ENCODE assay signal across 10 mouse cellular contexts in the genomic region with DNA sequence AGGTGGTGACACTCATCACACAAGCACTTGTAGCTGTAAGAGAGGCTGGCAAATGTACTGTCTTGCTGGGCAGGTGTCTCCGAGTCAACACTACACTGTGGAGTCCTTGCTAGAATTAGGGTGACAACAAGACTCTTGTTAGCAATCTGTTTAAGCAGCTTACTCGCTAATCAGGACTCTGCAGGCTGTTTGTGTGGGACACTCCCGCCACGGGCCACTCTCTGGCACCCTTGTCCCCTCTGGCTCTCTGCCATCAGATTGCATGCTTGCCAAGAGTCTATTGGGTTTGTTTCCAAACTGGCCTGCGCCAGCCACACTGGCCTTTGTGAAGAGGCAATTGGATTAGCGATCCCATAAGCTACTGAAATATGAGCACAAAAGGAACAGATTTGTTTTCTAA. TPM values are rescaled to one million over a fixed set of nuclear protein-coding genes. Genes with fewer than 3 reads are reported as not detected.
DNase-seq lines count a peak whose midpoint lies in the region; ATAC-seq lines count a peak whose summit lies in the region.
"Had no signal": no experiment of that assay in that cellular context is flagged by ENCODE, and none has a peak within 500 bp of the region (broad histone marks: within the 10 kb centered on the region; RNA-seq: fewer than 3 reads in every experiment).

No protein-coding gene starts in this region.

- no peak overlapping the region for H3K27ac ChIP-seq in forebrain, embryonic 14.5 days (ENCODE audit: low read depth, low read length)
- no peak overlapping the region for H3K27ac ChIP-seq in forebrain, embryonic 11.5 days (ENCODE audit: low read depth, low read length)
- H3K27ac ChIP-seq: heart, embryonic 13.5 days had no signal

- no peak overlapping the region for H3K4me3 ChIP-seq in forebrain, embryonic 14.5 days (ENCODE audit: low read depth, low read length)
- H3K4me3 ChIP-seq in forebrain, embryonic 11.5 days (ENCODE audit: low read depth, low read length): no peak overlapping the region
- H3K4me3 ChIP-seq: heart, embryonic 13.5 days had no signal

- 13% methylated on average over 6 of the region's 6 CpGs for WGBS in forebrain, embryonic 14.5 days
- WGBS in forebrain, embryonic 11.5 days: 52% methylated on average over 6 of the region's 6 CpGs

- no peaks in the 10 kb centered on the region for H3K27me3 ChIP-seq in forebrain, embryonic 14.5 days (replicated peaks; ENCODE audit: control insufficient read depth, insufficient read depth, low read length)
- H3K27me3 ChIP-seq in forebrain, embryonic 11.5 days (ENCODE audit: control insufficient read depth, insufficient read depth, low read length): no peaks in the 10 kb centered on the region

- ATAC-seq in forebrain, embryonic 14.5 days: peak; percentile 69; the same call in 1 of the 2 replicates
- ATAC-seq in forebrain, embryonic 11.5 days (replicated peaks; ENCODE audit: low FRiP score): no peak
- no peak for ATAC-seq in erythroblast, adult 5-6 weeks (replicated peaks; ENCODE audit: low FRiP score, poor library complexity, severe bottlenecking)

- DNase-seq in forebrain, embryonic 14.5 days (ENCODE audit: low spot score): peak; percentile 81
- DNase-seq in forebrain, embryonic 11.5 days (ENCODE audit: low spot score): no peak
- DNase-seq in retina, adult 2 months (ENCODE audit: low read depth, low spot score): peak; percentile 66
- no peak for DNase-seq in retina, embryonic 14.5 days (ENCODE audit: low spot score)
- peak; percentile 89 for DNase-seq in heart, postnatal 4 days
- DNase-seq in ovary, postnatal 36 days (ENCODE audit: low spot score): peak; percentile 60
- no peak for DNase-seq in gastrocnemius, adult 18-20 months (ENCODE audit: low spot score)

- H3K36me3 ChIP-seq in forebrain, embryonic 14.5 days (ENCODE audit: control insufficient read depth, insufficient read depth, low read length): no peaks in the 10 kb centered on the region
- H3K36me3 ChIP-seq in forebrain, embryonic 11.5 days (ENCODE audit: control insufficient read depth, insufficient read depth, low read length): no peaks in the 10 kb centered on the region
- H3K36me3 ChIP-seq: heart, embryonic 13.5 days had no signal

- H3K4me1 ChIP-seq in forebrain, embryonic 14.5 days (ENCODE audit: control insufficient read depth, insufficient read depth, low read length): no peaks in the 10 kb centered on the region; the same call in 1 of the 2 replicates
- no peaks in the 10 kb centered on the region for H3K4me1 ChIP-seq in forebrain, embryonic 11.5 days (replicated peaks; ENCODE audit: control insufficient read depth, insufficient read depth, low read length)

- no peak overlapping the region for H3K9ac ChIP-seq in forebrain, embryonic 14.5 days (ENCODE audit: low read length)
- no peak overlapping the region for H3K9ac ChIP-seq in forebrain, embryonic 11.5 days (ENCODE audit: low read length)
- H3K9ac ChIP-seq: heart, embryonic 13.5 days had no signal

- H3K4me2 ChIP-seq in forebrain, embryonic 14.5 days (ENCODE audit: low read length): no peak overlapping the region
- no peak overlapping the region for H3K4me2 ChIP-seq in forebrain, embryonic 11.5 days (ENCODE audit: low read depth, low read length, severe bottlenecking)
- H3K4me2 ChIP-seq: heart, embryonic 13.5 days had no signal

- no peaks in the 10 kb centered on the region for H3K9me3 ChIP-seq in forebrain, embryonic 14.5 days (replicated peaks; ENCODE audit: control insufficient read depth, low read length)
- no peaks in the 10 kb centered on the region for H3K9me3 ChIP-seq in forebrain, embryonic 11.5 days (ENCODE audit: control insufficient read depth, low read length)
- H3K9me3 ChIP-seq: heart, embryonic 13.5 days had no signal

RNA-seq across cellular contexts. Expression of gene Kcnk15, which starts 13.9 kb away (rescaled TPM):
- polyA plus RNA-seq in forebrain, embryonic 14.5 days (2014; fragmentation: Nextera tagmentation; extraction: Ambion mirVana): not detected in 2 replicates
- polyA plus RNA-seq in forebrain, embryonic 11.5 days (2014; fragmentation: Nextera tagmentation; extraction: Ambion mirVana): not detected in 2 replicates
- total RNA-seq in heart, postnatal 4 days (2021): not detected
- not detected for total RNA-seq in gastrocnemius, adult 18-20 months (2021)
- total RNA-seq in erythroblast, adult 5-6 weeks (2015; ENCODE audit: low replicate concordance): not detected in 2 replicates
- total RNA-seq in erythroblast, adult 5-6 weeks (2017; ENCODE audit: low replicate concordance): not detected in 2 replicates
- total RNA-seq: adrenal gland, postnatal 4 days had no signal
- polyA plus RNA-seq: heart, embryonic 13.5 days had no signal

RNA-seq across cellular contexts. Expression of gene Ccn5, which starts 18.9 kb away (rescaled TPM):
- 0.13 TPM in 1 of 2 replicates, not detected in the other for polyA plus RNA-seq in forebrain, embryonic 14.5 days (2014; fragmentation: Nextera tagmentation; extraction: Ambion mirVana)
- polyA plus RNA-seq in forebrain, embryonic 11.5 days (2014; fragmentation: Nextera tagmentation; extraction: Ambion mirVana): 0.25 and 0.32 TPM in 2 replicates
- 1 to 10 TPM in 1 of 2 experiments, under 1 TPM in 1; 0.98 to 1.5 TPM for total RNA-seq in heart, postnatal 4 days (2021)
- under 1 TPM; 0.82 to 0.95 TPM for total RNA-seq in gastrocnemius, adult 18-20 months (2021)
- 0.84 TPM in 1 of 2 replicates, not detected in the other for total RNA-seq in erythroblast, adult 5-6 weeks (2015; ENCODE audit: low replicate concordance)
- total RNA-seq in erythroblast, adult 5-6 weeks (2017; ENCODE audit: low replicate concordance): 0.51 TPM in 1 of 2 replicates, not detected in the other
- total RNA-seq: adrenal gland, postnatal 4 days had no signal

Comparison
In these comparisons a context has a peak if more than half of its experiments do, and no peak if none do; other contexts are left out.
1. DNase-seq: peak in forebrain, embryonic 14.5 days (single experiment), retina, adult 2 months (single experiment), heart, postnatal 4 days (single experiment) and ovary, postnatal 36 days (single experiment); none in forebrain, embryonic 11.5 days (single experiment), retina, embryonic 14.5 days (single experiment) and gastrocnemius, adult 18-20 months (single experiment).